Mouse (Mus musculus) MEL (cell line): ENCODE data around the gene Dbnl. TPM values are rescaled to one million over a fixed set of nuclear protein-coding genes. Genes with fewer than 3 reads are reported as not detected.

Experiments used
- DNase-seq: peaks from one replicate; pipeline ENCODE4 v3.0.0; 2011; ENCODE audit warnings: low read depth, low spot score
- H3K27ac ChIP-seq: 2 replicates; pipeline ENCODE4 v1.5.1; 2012; ENCODE audit warnings: low read depth, mild to moderate bottlenecking, control low read depth, low read length, moderate library complexity; ENCODE audit not compliant: control insufficient read depth
- H3K27me3 ChIP-seq, 2 experiments: fragments of 150-350 bp in 1 of 2; sonication (generic) in 1 of 2; 2 replicates each; pipeline ENCODE4 v1.6.1; 2012; ENCODE audit warnings: low read length in 2 of 2, mild to moderate bottlenecking in 2 of 2, improper control_type of control experiment in 1 of 2, moderate library complexity in 1 of 2; ENCODE audit not compliant: insufficient read depth in 2 of 2, control insufficient read depth in 1 of 2
- H3K36me3 ChIP-seq, 2 experiments: 2 replicates each; pipeline ENCODE4 v1.6.1; 2012 to 2014; ENCODE audit warnings: low read length in 2 of 2, improper control_type of control experiment in 1 of 2, inconsistent platforms in 1 of 2, mild to moderate bottlenecking in 1 of 2; ENCODE audit not compliant: insufficient read depth in 2 of 2, control insufficient read depth in 1 of 2
- H3K4me1 ChIP-seq, 2 experiments: fragments of 150-350 bp in 1 of 2; sonication (generic) in 1 of 2; 2 replicates each; pipeline ENCODE4 v1.6.1; 2012; ENCODE audit warnings: low read length in 2 of 2, improper control_type of control experiment in 1 of 2, mild to moderate bottlenecking in 1 of 2; ENCODE audit not compliant: insufficient read depth in 2 of 2, control insufficient read depth in 1 of 2
- H3K4me3 ChIP-seq, 2 experiments: fragments of 150-350 bp in 1 of 2; sonication (generic) in 1 of 2; 2 replicates each; pipeline ENCODE4 v1.5.1; 2012; ENCODE audit warnings: low read depth in 2 of 2, low read length in 2 of 2, mild to moderate bottlenecking in 2 of 2, moderate library complexity in 2 of 2, control low read depth in 1 of 2, improper control_type of control experiment in 1 of 2; ENCODE audit not compliant: control insufficient read depth in 1 of 2, insufficient read depth in 1 of 2
- H3K79me2 ChIP-seq: 2 replicates; pipeline ENCODE4 v1.6.1; 2012; ENCODE audit warnings: mild to moderate bottlenecking, low read length, moderate library complexity; ENCODE audit not compliant: control insufficient read depth, poor library complexity, insufficient read depth
- H3K9ac ChIP-seq: 2 replicates; pipeline ENCODE4 v1.6.1; 2012; ENCODE audit warnings: low read depth, mild to moderate bottlenecking, control low read depth, low read length, moderate library complexity; ENCODE audit not compliant: control insufficient read depth, poor library complexity, severe bottlenecking
- H3K9me3 ChIP-seq: fragments of 150-350 bp; sonication (generic); replicated peaks from 2 replicates; pipeline ENCODE4 v1.6.1; 2012; ENCODE audit warnings: mild to moderate bottlenecking, low read length, improper control_type of control experiment, moderate library complexity; ENCODE audit not compliant: insufficient read depth
- BHLHE40 ChIP-seq: IDR thresholded peaks from 2 replicates; pipeline ENCODE4 v1.6.1; 2012; ENCODE audit warnings: low read depth, mild to moderate bottlenecking, inconsistent platforms, low read length, improper control_type of control experiment, borderline replicate concordance
- CHD1 ChIP-seq: IDR thresholded peaks from 2 replicates; pipeline ENCODE4 v1.6.1; 2012; ENCODE audit warnings: low read depth, mild to moderate bottlenecking, inconsistent platforms, low read length, improper control_type of control experiment
- CHD2 ChIP-seq: IDR thresholded peaks from 2 replicates; pipeline ENCODE4 v1.6.1; 2011; ENCODE audit warnings: low read length, improper control_type of control experiment
- CTCF ChIP-seq, 3 experiments: IDR thresholded peaks in 2 of 3; conservative IDR thresholded peaks in 1 of 3; 2 replicates each; pipeline ENCODE4 v1.5.1; 2011 to 2012; ENCODE audit warnings: low read length in 3 of 3, low read depth in 2 of 3, mild to moderate bottlenecking in 2 of 3, improper control_type of control experiment in 1 of 3, inconsistent platforms in 1 of 3, mixed read lengths in 1 of 3, moderate library complexity in 1 of 3; ENCODE audit not compliant: control insufficient read depth in 1 of 3, insufficient read depth in 1 of 3, poor library complexity in 1 of 3, severe bottlenecking in 1 of 3
- ELF1 ChIP-seq: IDR thresholded peaks from 2 replicates; pipeline ENCODE4 v1.6.1; 2014; ENCODE audit warnings: low read depth, mild to moderate bottlenecking, inconsistent platforms, low read length, improper control_type of control experiment, moderate library complexity
- EP300 ChIP-seq, 2 experiments: IDR thresholded peaks; 2 replicates each; pipeline ENCODE4 v1.6.1; 2011; ENCODE audit warnings: improper control_type of control experiment in 2 of 2, low read length in 2 of 2, low read depth in 1 of 2, mild to moderate bottlenecking in 1 of 2
- ETS1 ChIP-seq: IDR thresholded peaks from 2 replicates; pipeline ENCODE4 v1.6.1; 2012; ENCODE audit warnings: low read depth, mild to moderate bottlenecking, inconsistent platforms, low read length, improper control_type of control experiment, moderate library complexity
- GABPA ChIP-seq: IDR thresholded peaks from 2 replicates; pipeline ENCODE4 v1.6.1; 2012; ENCODE audit warnings: low read depth, mild to moderate bottlenecking, inconsistent platforms, low read length, improper control_type of control experiment, moderate library complexity
- GATA1 ChIP-seq: IDR thresholded peaks from 2 replicates; pipeline ENCODE4 v1.6.1; 2011; ENCODE audit warnings: low read depth, low read length, improper control_type of control experiment
- HCFC1 ChIP-seq: IDR thresholded peaks from 2 replicates; pipeline ENCODE4 v1.6.1; 2012; ENCODE audit warnings: low read depth, mild to moderate bottlenecking, inconsistent platforms, low read length, improper control_type of control experiment, moderate library complexity
- JUND ChIP-seq: IDR thresholded peaks from 2 replicates; pipeline ENCODE4 v1.6.1; 2011; ENCODE audit warnings: low read depth, mild to moderate bottlenecking, improper control_type of control experiment, low read length
- KAT2A ChIP-seq: conservative IDR thresholded peaks from 2 replicates; pipeline ENCODE4 v1.6.1; 2012; ENCODE audit warnings: low read depth, low read length, improper control_type of control experiment, inconsistent platforms
- MAFK ChIP-seq: IDR thresholded peaks from 2 replicates; pipeline ENCODE4 v1.6.1; 2011; ENCODE audit warnings: low read depth, mild to moderate bottlenecking, low read length, improper control_type of control experiment, borderline replicate concordance
- MEF2A ChIP-seq: IDR thresholded peaks from 2 replicates; pipeline ENCODE4 v1.6.1; 2014; ENCODE audit warnings: low read depth, mild to moderate bottlenecking, inconsistent platforms, low read length, improper control_type of control experiment; ENCODE audit not compliant: poor library complexity, insufficient replicate concordance, severe bottlenecking; ENCODE audit errors: extremely low read depth
- MXI1 ChIP-seq: IDR thresholded peaks from 2 replicates; pipeline ENCODE4 v1.6.1; 2011; ENCODE audit warnings: mild to moderate bottlenecking, low read depth, low read length, improper control_type of control experiment
- MYB ChIP-seq: IDR thresholded peaks from 2 replicates; pipeline ENCODE4 v1.6.1; 2011; ENCODE audit warnings: mild to moderate bottlenecking, low read depth, low read length, improper control_type of control experiment
- MYC ChIP-seq: IDR thresholded peaks from 2 replicates; pipeline ENCODE4 v1.6.1; 2011; ENCODE audit warnings: low read depth, mild to moderate bottlenecking, low read length, improper control_type of control experiment, moderate library complexity
- NELFE ChIP-seq: IDR thresholded peaks from 2 replicates; pipeline ENCODE4 v1.6.1; 2011; ENCODE audit warnings: low read depth, low read length, improper control_type of control experiment
- NRF1 ChIP-seq: IDR thresholded peaks from 2 replicates; pipeline ENCODE4 v1.6.1; 2014; ENCODE audit warnings: low read depth, mild to moderate bottlenecking, inconsistent platforms, low read length, improper control_type of control experiment, moderate library complexity; ENCODE audit not compliant: poor library complexity, insufficient read depth, severe bottlenecking
- POLR2A ChIP-seq, 2 experiments: IDR thresholded peaks; 2 replicates each; pipeline ENCODE4 v1.6.1; 2011 to 2012; ENCODE audit warnings: low read length in 2 of 2, mild to moderate bottlenecking in 2 of 2, control low read depth in 1 of 2, improper control_type of control experiment in 1 of 2, low read depth in 1 of 2, moderate library complexity in 1 of 2; ENCODE audit not compliant: control insufficient read depth in 1 of 2, insufficient read depth in 1 of 2, poor library complexity in 1 of 2
- POLR2AphosphoS2 ChIP-seq: IDR thresholded peaks from 2 replicates; pipeline ENCODE4 v1.6.1; 2011; ENCODE audit warnings: low read length, improper control_type of control experiment
- RAD21 ChIP-seq: IDR thresholded peaks from 2 replicates; pipeline ENCODE4 v1.6.1; 2011; ENCODE audit warnings: mild to moderate bottlenecking, low read depth, low read length, improper control_type of control experiment
- SMC3 ChIP-seq: IDR thresholded peaks from 2 replicates; pipeline ENCODE4 v1.6.1; 2011; ENCODE audit warnings: low read depth, low read length, improper control_type of control experiment
- TBP ChIP-seq: IDR thresholded peaks from 2 replicates; pipeline ENCODE4 v1.8.0; 2011; ENCODE audit warnings: low read depth, low read length, improper control_type of control experiment
- TCF12 ChIP-seq: IDR thresholded peaks from 2 replicates; pipeline ENCODE4 v1.6.1; 2014; ENCODE audit warnings: low read depth, mild to moderate bottlenecking, inconsistent platforms, low read length, improper control_type of control experiment, moderate library complexity
- UBTF ChIP-seq: IDR thresholded peaks from 2 replicates; pipeline ENCODE4 v1.6.1; 2012; ENCODE audit warnings: low read depth, mild to moderate bottlenecking, inconsistent platforms, low read length, improper control_type of control experiment, moderate library complexity, borderline replicate concordance; ENCODE audit not compliant: insufficient read depth
- USF1 ChIP-seq: IDR thresholded peaks from 2 replicates; pipeline ENCODE4 v1.6.1; 2014; ENCODE audit warnings: low read depth, mild to moderate bottlenecking, inconsistent platforms, low read length, improper control_type of control experiment, moderate library complexity
- ZKSCAN1 ChIP-seq: IDR thresholded peaks from 2 replicates; pipeline ENCODE4 v1.6.1; 2012; ENCODE audit warnings: low read depth, mild to moderate bottlenecking, inconsistent platforms, low read length, improper control_type of control experiment, moderate library complexity
- ZMIZ1 ChIP-seq: IDR thresholded peaks from 2 replicates; pipeline ENCODE4 v1.6.1; 2012; ENCODE audit warnings: low read depth, mild to moderate bottlenecking, inconsistent platforms, low read length, improper control_type of control experiment, moderate library complexity
- ZNF384 ChIP-seq: IDR thresholded peaks from 2 replicates; pipeline ENCODE4 v1.6.1; 2012; ENCODE audit warnings: low read depth, mild to moderate bottlenecking, inconsistent platforms, low read length, improper control_type of control experiment
- polyA plus RNA-seq, 2 experiments: library from polyadenylated mRNA; stranded (reverse) in 1 of 2; unstranded in 1 of 2; fragments of >175 nt in 1 of 2; fragments of >200 nt in 1 of 2; gene quantifications; 2 replicates each; pipeline versions ENCODE4 v1.2.1 to v1.2.4; 2012; ENCODE audit warnings: low replicate concordance in 2 of 2, low read depth in 1 of 2; ENCODE audit not compliant: insufficient read length in 2 of 2, insufficient read depth in 1 of 2, missing spikeins in 1 of 2
- total RNA-seq: library from RNA; depleted of rRNA; stranded (reverse); fragments of 300-350 nt; gene quantifications from 2 replicates; pipeline ENCODE4 v1.2.3, GENCODE M21; 2012

Gene Dbnl
- total and polyA plus RNA-seq, 3 experiments, result 73.5 to 149 TPM; not detected in 1

DNA sequence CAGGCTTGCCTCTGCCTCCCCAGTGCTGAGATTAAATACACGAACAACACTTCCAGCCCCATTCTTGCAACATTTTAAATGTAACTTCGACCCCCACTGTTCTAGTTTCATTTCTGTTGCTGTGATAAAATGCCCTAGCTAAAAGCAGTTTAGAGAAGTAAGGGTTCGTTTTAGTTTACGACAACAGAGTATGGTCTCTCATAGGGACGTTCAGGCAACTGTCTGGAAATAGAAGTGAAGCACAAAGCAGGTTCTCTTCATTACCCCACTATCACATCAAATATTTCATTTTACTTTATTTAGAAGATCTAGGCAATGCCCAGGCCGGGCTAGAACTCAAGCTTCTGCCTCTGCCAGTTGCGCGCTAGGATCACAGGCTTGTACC is 625 bp upstream of the Dbnl start:
- no peaks in the 10 kb centered on the region for H3K27me3 ChIP-seq
- TF ChIP-seq NELFE (no peak), POLR2A (IDR thresholded peaks at IDR 0.05; ENCODE audit: control insufficient read depth in 1 of 2, insufficient read depth in 1 of 2, low read depth in 1 of 2, low read length in 2 of 2, poor library complexity in 1 of 2) (no peak), RAD21 (no peak), POLR2AphosphoS2 (no peak), CHD1 (no peak; the same call in 1 of the 2 replicates), MXI1 (no peak), SMC3 (no peak), ETS1 (no peak), HCFC1 (no peak)
- H3K79me2 ChIP-seq, result peaks cover 21% of the 10 kb centered on the region
- peak overlapping the region; percentile 97 for H3K27ac ChIP-seq
- H3K9ac ChIP-seq, result peak overlapping the region; percentile 85
- H3K4me1 ChIP-seq, result peaks cover 0 to 19% of the 10 kb centered on the region in 2 experiments; a peak in 2 of 4 replicates
- DNase-seq, result peak; percentile 62
- H3K36me3 ChIP-seq, result peaks cover 0 to 20% of the 10 kb centered on the region in 2 experiments; a peak in 2 of 4 replicates
- peak overlapping the region; percentile 65 to 93 for H3K4me3 ChIP-seq
- H3K9me3 ChIP-seq, result no peaks in the 10 kb centered on the region

DNA sequence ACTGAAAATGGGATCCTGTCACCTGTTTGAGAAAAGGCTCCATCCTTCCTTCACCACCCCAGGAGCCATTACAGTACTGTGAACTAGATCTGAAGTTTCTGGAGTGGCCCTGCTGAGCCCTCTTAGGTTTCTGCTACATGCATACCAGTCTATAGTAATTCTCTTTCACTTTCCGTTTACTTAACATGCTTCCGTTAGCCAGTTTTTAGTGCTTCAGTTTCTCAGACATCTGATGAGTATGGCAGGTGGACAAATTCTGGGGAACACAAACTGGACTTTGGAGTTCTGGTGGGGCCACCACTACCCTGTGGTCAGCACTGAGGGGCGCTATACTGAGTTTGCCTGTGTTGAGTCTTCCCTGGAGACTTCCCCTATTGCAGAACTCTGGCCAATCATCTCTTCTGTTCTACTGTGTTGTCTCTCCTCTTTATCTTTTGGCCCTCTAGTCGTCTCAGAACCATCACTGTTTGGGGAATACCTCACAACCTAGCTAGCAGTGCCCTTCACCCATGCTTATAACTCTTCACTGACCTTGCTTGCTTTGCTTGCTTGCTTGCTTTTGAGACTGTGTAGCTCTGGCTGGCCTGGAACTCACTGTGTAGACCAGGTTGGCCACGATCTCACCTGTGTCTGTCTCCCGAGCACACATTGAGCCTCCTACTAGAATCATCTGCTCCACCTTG is 924 bp downstream of the Dbnl start:
- H3K9ac ChIP-seq, result peak overlapping the region; percentile 91
- peaks cover 0 to 19% of the 10 kb centered on the region in 2 experiments; a peak in 2 of 4 replicates for H3K36me3 ChIP-seq
- DNase-seq, result peak; percentile 92
- H3K4me3 ChIP-seq, result peak overlapping the region; percentile 38 to 93
- H3K27ac ChIP-seq, result peak overlapping the region; percentile 86
- peaks cover 21% of the 10 kb centered on the region for H3K79me2 ChIP-seq
- H3K9me3 ChIP-seq, result no peaks in the 10 kb centered on the region
- peaks cover 0 to 18% of the 10 kb centered on the region in 2 experiments; a peak in 2 of 4 replicates for H3K4me1 ChIP-seq
- H3K27me3 ChIP-seq, result no peaks in the 10 kb centered on the region
- TF ChIP-seq POLR2AphosphoS2 (peak; percentile 30; the same call in 1 of the 2 replicates), NRF1 (no peak), TCF12 (no peak), MEF2A (no peak), ETS1 (no peak), EP300 (IDR thresholded peaks at IDR 0.05; ENCODE audit: low read depth in 1 of 2, low read length in 2 of 2) (no peak), KAT2A (no peak), MYC (0 out of 2 replicates have a peak, but pooled peaks have one; percentile 51), UBTF (no peak), GATA1 (peak; percentile 80), CTCF (IDR thresholded peaks at IDR 0.05 in 2 of 3, conservative IDR thresholded peaks at IDR 0.05 in 1 of 3; ENCODE audit: control insufficient read depth in 1 of 3, insufficient read depth in 1 of 3, low read depth in 2 of 3, low read length in 3 of 3, poor library complexity in 1 of 3, severe bottlenecking in 1 of 3) (peak; percentile 72 to 85 (median 84)), SMC3 (peak; percentile 58), GABPA (no peak), ZKSCAN1 (no peak), TBP (0 out of 2 replicates have a peak, but pooled peaks have one; percentile 44), ELF1 (peak; percentile 60; the same call in 1 of the 2 replicates), ZMIZ1 (no peak), JUND (no peak), NELFE (no peak), BHLHE40 (no peak), USF1 (no peak), MYB (no peak), ZNF384 (no peak), CHD2 (no peak), MAFK (no peak), MXI1 (peak; percentile 78)
